Mouse (Mus musculus): ENCODE results near the gene Prkcq. TPM values are rescaled to one million over a fixed set of nuclear protein-coding genes. Genes with fewer than 3 reads are reported as not detected.

Gene Prkcq
- polyA plus RNA-seq, 1 experiment from 2014 or later = 6.8 TPM

- ATAC-seq (ENCODE audit: low read depth) = no peak
- no peak overlapping the region for H3K4me3 ChIP-seq (ENCODE audit: low read depth, low read length)
- WGBS = 82% methylated on average over 6 of the region's 6 CpGs
- H3K27ac ChIP-seq (replicated peaks; ENCODE audit: low read depth, low read length) = no peak overlapping the region
- H3K9me3 ChIP-seq (ENCODE audit: control insufficient read depth, low read length) = no peaks in the 10 kb centered on the region
- DNase-seq (ENCODE audit: low spot score) = no peak
- H3K4me2 ChIP-seq (ENCODE audit: low read depth, low read length) = no peak overlapping the region
- H3K9ac ChIP-seq (ENCODE audit: low read depth, low read length) = no peak overlapping the region
- H3K4me1 ChIP-seq (ENCODE audit: control insufficient read depth, insufficient read depth, low read length) = no peaks in the 10 kb centered on the region
- H3K36me3 ChIP-seq (ENCODE audit: control insufficient read depth, insufficient read depth, low read length) = no peaks in the 10 kb centered on the region
- no peaks in the 10 kb centered on the region for H3K27me3 ChIP-seq (replicated peaks; ENCODE audit: control insufficient read depth, insufficient read depth, low read length)
These were observed 20.1 kb upstream of the Prkcq start for GRCm38 (mm10) chr2:11151655-11152323.

DNA sequence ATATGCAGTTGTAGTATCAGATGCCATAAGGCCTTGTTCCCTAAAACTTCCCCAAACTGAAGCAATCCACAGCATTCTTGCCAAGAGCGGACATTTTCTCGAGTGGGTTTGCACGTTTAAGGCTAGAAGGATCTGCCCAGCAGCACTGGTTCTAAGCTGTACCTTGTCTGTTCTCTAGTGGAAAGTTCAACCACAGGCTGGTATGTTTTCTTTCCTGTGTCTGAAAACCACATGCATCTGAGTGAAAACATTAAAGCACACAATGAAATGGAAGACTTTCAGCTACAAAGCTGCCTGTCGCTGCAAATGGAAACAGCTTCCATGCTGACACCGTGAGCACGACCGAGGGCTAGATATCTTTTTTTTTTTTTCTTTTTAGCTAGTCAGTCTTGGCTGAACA, 12.3 kb upstream of the Prkcq start:
- no peak overlapping the region for H3K9ac ChIP-seq (ENCODE audit: low read depth, low read length)
- ATAC-seq (ENCODE audit: low read depth) = no peak

DNA sequence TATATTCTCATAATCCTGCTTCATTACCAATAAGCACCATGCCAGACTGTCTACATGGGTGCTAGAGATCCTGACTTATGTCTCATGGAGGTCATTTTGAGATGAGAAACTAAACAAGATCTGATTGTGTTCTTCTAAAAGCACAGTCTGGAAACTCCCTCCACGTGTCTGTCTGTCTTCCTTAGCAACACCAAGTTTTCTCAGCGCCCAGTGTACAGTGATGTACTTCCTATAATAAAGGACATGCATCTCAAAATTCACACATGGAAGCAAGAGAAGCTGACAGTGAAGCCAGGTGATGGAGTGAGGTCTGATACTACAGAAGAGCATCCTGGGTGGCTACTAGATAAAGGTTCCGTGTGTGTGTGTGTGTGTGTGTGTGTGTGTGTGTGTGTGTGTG, 11.2 kb upstream of the Prkcq start:
- DNase-seq (ENCODE audit: low spot score) (no peak), ATAC-seq (ENCODE audit: low read depth) (no peak)
- Histone ChIP-seq H3K4me1 (ENCODE audit: control insufficient read depth, insufficient read depth, low read length) (no peaks in the 10 kb centered on the region), H3K9me3 (ENCODE audit: control insufficient read depth, low read length) (no peaks in the 10 kb centered on the region), H3K9ac (ENCODE audit: low read depth, low read length) (no peak overlapping the region), H3K27ac (replicated peaks; ENCODE audit: low read depth, low read length) (no peak overlapping the region), H3K4me2 (ENCODE audit: low read depth, low read length) (no peak overlapping the region), H3K36me3 (ENCODE audit: control insufficient read depth, insufficient read depth, low read length) (no peaks in the 10 kb centered on the region), H3K4me3 (ENCODE audit: low read depth, low read length) (no peak overlapping the region), H3K27me3 (replicated peaks; ENCODE audit: control insufficient read depth, insufficient read depth, low read length) (no peaks in the 10 kb centered on the region)
- WGBS = 82% methylated on average over 3 of the region's 3 CpGs

More for the DNA sequence above, 12.3 kb upstream of the Prkcq start:
- Histone ChIP-seq H3K4me2 (ENCODE audit: low read depth, low read length) (no peak overlapping the region), H3K27ac (replicated peaks; ENCODE audit: low read depth, low read length) (no peak overlapping the region), H3K36me3 (ENCODE audit: control insufficient read depth, insufficient read depth, low read length) (no peaks in the 10 kb centered on the region), H3K9me3 (ENCODE audit: control insufficient read depth, low read length) (no peaks in the 10 kb centered on the region), H3K27me3 (replicated peaks; ENCODE audit: control insufficient read depth, insufficient read depth, low read length) (no peaks in the 10 kb centered on the region), H3K4me1 (ENCODE audit: control insufficient read depth, insufficient read depth, low read length) (no peaks in the 10 kb centered on the region), H3K4me3 (ENCODE audit: low read depth, low read length) (no peak overlapping the region)
- WGBS = 81% methylated on average over 7 of the region's 7 CpGs
- DNase-seq (ENCODE audit: low spot score) = no peak

GRCm38 (mm10) chr2:11161336-11161735, 10.6 kb upstream of the Prkcq start:
- DNase-seq (ENCODE audit: low spot score) = no peak
- Histone ChIP-seq H3K9me3 (ENCODE audit: control insufficient read depth, low read length) (no peaks in the 10 kb centered on the region), H3K4me1 (ENCODE audit: control insufficient read depth, insufficient read depth, low read length) (no peaks in the 10 kb centered on the region), H3K4me2 (ENCODE audit: low read depth, low read length) (no peak overlapping the region), H3K27me3 (replicated peaks; ENCODE audit: control insufficient read depth, insufficient read depth, low read length) (no peaks in the 10 kb centered on the region), H3K9ac (ENCODE audit: low read depth, low read length) (no peak overlapping the region), H3K4me3 (ENCODE audit: low read depth, low read length) (no peak overlapping the region), H3K27ac (replicated peaks; ENCODE audit: low read depth, low read length) (no peak overlapping the region), H3K36me3 (ENCODE audit: control insufficient read depth, insufficient read depth, low read length) (no peaks in the 10 kb centered on the region)
- no peak for ATAC-seq (ENCODE audit: low read depth)
- 83% methylated on average over 4 of the region's 4 CpGs for WGBS

DNA sequence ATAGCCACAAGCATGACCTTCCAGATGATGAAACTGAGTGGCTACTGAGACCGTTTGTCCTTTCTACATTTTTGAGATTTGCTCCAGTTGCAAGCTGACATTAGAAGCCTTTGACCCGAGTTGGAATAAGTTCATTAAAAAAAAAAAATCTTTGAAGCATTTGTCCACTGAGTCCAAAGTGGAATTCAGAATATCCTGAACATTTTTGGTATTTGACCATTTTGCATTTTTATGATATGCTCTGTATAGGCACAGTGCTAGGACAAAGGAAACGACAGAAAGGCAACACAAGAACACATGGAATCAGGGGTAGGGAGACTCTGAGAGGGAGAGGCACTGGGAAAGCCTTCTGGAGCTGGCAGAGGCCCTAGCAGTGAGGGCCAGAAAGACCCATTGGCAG, 9.2 kb upstream of the Prkcq start:
- Histone ChIP-seq H3K36me3 (ENCODE audit: control insufficient read depth, insufficient read depth, low read length) (no peaks in the 10 kb centered on the region), H3K27me3 (replicated peaks; ENCODE audit: control insufficient read depth, insufficient read depth, low read length) (no peaks in the 10 kb centered on the region), H3K9ac (ENCODE audit: low read depth, low read length) (no peak overlapping the region), H3K9me3 (ENCODE audit: control insufficient read depth, low read length) (no peaks in the 10 kb centered on the region), H3K4me1 (ENCODE audit: control insufficient read depth, insufficient read depth, low read length) (no peaks in the 10 kb centered on the region), H3K4me3 (ENCODE audit: low read depth, low read length) (no peak overlapping the region), H3K4me2 (ENCODE audit: low read depth, low read length) (no peak overlapping the region), H3K27ac (replicated peaks; ENCODE audit: low read depth, low read length) (no peak overlapping the region)
- 62% methylated on average over 3 of the region's 3 CpGs for WGBS
- no peak for ATAC-seq (ENCODE audit: low read depth)
- DNase-seq (ENCODE audit: low spot score) = no peak

- no peaks in the 10 kb centered on the region for H3K36me3 ChIP-seq (ENCODE audit: control insufficient read depth, insufficient read depth, low read length)
- H3K4me3 ChIP-seq (ENCODE audit: low read depth, low read length) = no peak overlapping the region
- H3K27ac ChIP-seq (replicated peaks; ENCODE audit: low read depth, low read length) = no peak overlapping the region
- H3K9me3 ChIP-seq (ENCODE audit: control insufficient read depth, low read length) = no peaks in the 10 kb centered on the region
- peak; percentile 78 for ATAC-seq (ENCODE audit: low read depth)
- 63% methylated on average over 3 of the region's 3 CpGs for WGBS
- H3K4me2 ChIP-seq (ENCODE audit: low read depth, low read length) = no peak overlapping the region
- no peak overlapping the region for H3K9ac ChIP-seq (ENCODE audit: low read depth, low read length)
- no peaks in the 10 kb centered on the region for H3K27me3 ChIP-seq (replicated peaks; ENCODE audit: control insufficient read depth, insufficient read depth, low read length)
- no peaks in the 10 kb centered on the region for H3K4me1 ChIP-seq (ENCODE audit: control insufficient read depth, insufficient read depth, low read length)
- DNase-seq (ENCODE audit: low spot score) = peak; percentile 55
These were observed 7.7 kb upstream of the Prkcq start for GRCm38 (mm10) chr2:11164170-11164569.

- Histone ChIP-seq H3K4me3 (ENCODE audit: low read depth, low read length) (no peak overlapping the region), H3K4me2 (ENCODE audit: low read depth, low read length) (no peak overlapping the region), H3K27me3 (replicated peaks; ENCODE audit: control insufficient read depth, insufficient read depth, low read length) (peaks cover 15% of the 10 kb centered on the region), H3K36me3 (ENCODE audit: control insufficient read depth, insufficient read depth, low read length) (no peaks in the 10 kb centered on the region), H3K27ac (replicated peaks; ENCODE audit: low read depth, low read length) (no peak overlapping the region), H3K9ac (ENCODE audit: low read depth, low read length) (no peak overlapping the region), H3K9me3 (ENCODE audit: control insufficient read depth, low read length) (no peaks in the 10 kb centered on the region), H3K4me1 (ENCODE audit: control insufficient read depth, insufficient read depth, low read length) (no peaks in the 10 kb centered on the region)
- DNase-seq (ENCODE audit: low spot score) (no peak), ATAC-seq (ENCODE audit: low read depth) (no peak)
- WGBS = 71% methylated on average over 6 of the region's 6 CpGs
These were observed 2.1 kb upstream of the Prkcq start for GRCm38 (mm10) chr2:11169721-11170335.

GRCm38 (mm10) chr2:11172831-11173414, 1.0 kb downstream of the Prkcq start:
- 0 out of 2 replicates have a peak overlapping the region, but pooled peaks have one; percentile 73 for H3K9ac ChIP-seq (ENCODE audit: low read depth, low read length)
- no peaks in the 10 kb centered on the region for H3K36me3 ChIP-seq (ENCODE audit: control insufficient read depth, insufficient read depth, low read length)
- no peak overlapping the region for H3K27ac ChIP-seq (replicated peaks; ENCODE audit: low read depth, low read length)
- no peaks in the 10 kb centered on the region for H3K4me1 ChIP-seq (ENCODE audit: control insufficient read depth, insufficient read depth, low read length)
- H3K4me3 ChIP-seq (ENCODE audit: low read depth, low read length) = peak overlapping the region; percentile 61
- peak overlapping the region; percentile 85 for H3K4me2 ChIP-seq (ENCODE audit: low read depth, low read length)
- DNase-seq (ENCODE audit: low spot score) (no peak), ATAC-seq (ENCODE audit: low read depth) (no peak)
- H3K9me3 ChIP-seq (ENCODE audit: control insufficient read depth, low read length) = no peaks in the 10 kb centered on the region
- H3K27me3 ChIP-seq (replicated peaks; ENCODE audit: control insufficient read depth, insufficient read depth, low read length) = peaks cover 15% of the 10 kb centered on the region
- 17% methylated on average over 9 of the region's 9 CpGs for WGBS

Measured in embryonic facial prominence, embryonic 14.5 days (tissue).